Mouse (Mus musculus) hindbrain, embryonic 14.5 days (tissue): ENCODE measurements around the gene Arid3c. TPM values are rescaled to one million over a fixed set of nuclear protein-coding genes. Genes with fewer than 3 reads are reported as not detected.
A peak's percentile ranks its signal among the peaks of the same experiment; 100 is the strongest.

Experiments used
- ATAC-seq: fragments of 200-750 bp; cut with Nextera tagmentation; 2 replicates; pipeline ENCODE4 v1.8.0; 2017; ENCODE audit warnings: moderate number of reproducible peaks, mild to moderate bottlenecking, moderate TSS enrichment, moderate library complexity; ENCODE audit not compliant: low FRiP score
- DNase-seq: peaks from one replicate; pipeline ENCODE4 v3.0.0-alpha.2; 2015; ENCODE audit warnings: low spot score
- H3K27ac ChIP-seq: fragments of 300-500 bp; sonication (generic); 2 replicates; pipeline ENCODE4 v1.5.1; 2014; ENCODE audit warnings: mild to moderate bottlenecking, moderate library complexity
- H3K27me3 ChIP-seq: fragments of 300-500 bp; sonication (generic); 2 replicates; pipeline ENCODE4 v1.6.1; 2014; ENCODE audit warnings: mild to moderate bottlenecking, low read length, mixed read lengths; ENCODE audit not compliant: control insufficient read depth, insufficient read depth
- H3K36me3 ChIP-seq: fragments of 300-500 bp; sonication (generic); replicated peaks from 2 replicates; pipeline ENCODE4 v1.6.1; 2014; ENCODE audit not compliant: control insufficient read depth, insufficient read depth
- H3K4me1 ChIP-seq: fragments of 300-500 bp; sonication (generic); replicated peaks from 2 replicates; pipeline ENCODE4 v1.6.1; 2014; ENCODE audit warnings: antibody characterized with exemption, low read length, mixed read lengths; ENCODE audit not compliant: control insufficient read depth, insufficient read depth
- H3K4me2 ChIP-seq: fragments of 300-500 bp; sonication (generic); replicated peaks from 2 replicates; pipeline ENCODE4 v1.6.1; 2014; ENCODE audit warnings: mild to moderate bottlenecking, moderate library complexity
- H3K4me3 ChIP-seq: fragments of 300-500 bp; sonication (generic); replicated peaks from 2 replicates; pipeline ENCODE4 v1.5.1; 2014; ENCODE audit warnings: mild to moderate bottlenecking, low read length
- H3K9ac ChIP-seq: fragments of 300-500 bp; sonication (generic); 2 replicates; pipeline ENCODE4 v1.6.1; 2014
- H3K9me3 ChIP-seq: fragments of 300-500 bp; sonication (generic); 2 replicates; pipeline ENCODE4 v1.6.1; 2016; ENCODE audit warnings: low read length; ENCODE audit not compliant: control insufficient read depth
- WGBS: fragments of 180-500 bp; shearing (Covaris S2); extraction: QIAGEN DNeasy Blood & Tissue Kit; methylation state at CpG from one replicate; pipeline ENCODE4 v1.1.7; 2014; 5-methylcytosine and 5-hydroxymethylcytosine counted together
- polyA plus RNA-seq: library from polyadenylated mRNA; unstranded; fragments of >200 nt; fragmentation: Nextera tagmentation; extraction: Ambion mirVana; gene quantifications from 2 replicates; pipeline ENCODE4 v1.2.1, GENCODE M21; 2014

Arid3c gene
- polyA plus RNA-seq, 1 experiment from 2014 or later, result 1.5 TPM

- Histone ChIP-seq H3K36me3 (peaks cover 4% of the 10 kb centered on the region), H3K4me1 (peaks cover 25% of the 10 kb centered on the region), H3K27me3 (no peaks in the 10 kb centered on the region), H3K4me3 (peak overlapping the region; percentile 63), H3K9ac (peak overlapping the region; percentile 77), H3K4me2 (peak overlapping the region; percentile 96), H3K9me3 (no peaks in the 10 kb centered on the region), H3K27ac (no peak overlapping the region)
- 80% methylated on average over 8 of the region's 8 CpGs for WGBS
- ATAC-seq, result no peak
- no peak for DNase-seq
These were observed 25.5 kb upstream of the Arid3c start for GRCm38 (mm10) chr4:41756440-41756839.

GRCm38 (mm10) chr4:41755338-41756305, 24.7 kb upstream of the Arid3c start, which contains the start of gene Sigmar1:
Gene Sigmar1, minus strand, starts transcription at chr4:41756157.
- H3K36me3 ChIP-seq, result peaks cover 4% of the 10 kb centered on the region
- peak; percentile 81 for DNase-seq
- H3K9ac ChIP-seq, result peak within 1 kb of the TSS; percentile 77
- H3K27ac ChIP-seq, result peak within 1 kb of the TSS; percentile 83
- WGBS, result under 1% methylated on average over 57 of the region's 57 CpGs
- H3K4me3 ChIP-seq, result peak within 1 kb of the TSS; percentile 63
- H3K27me3 ChIP-seq, result no peaks in the 10 kb centered on the region
- peak within 1 kb of the TSS; percentile 96 for H3K4me2 ChIP-seq
- peak; percentile 78 for ATAC-seq
- no peaks in the 10 kb centered on the region for H3K9me3 ChIP-seq
- peaks cover 17% of the 10 kb centered on the region for H3K4me1 ChIP-seq

GRCm38 (mm10) chr4:41754797-41755337, 23.9 kb upstream of the Arid3c start, which contains the start of gene Galt:
Gene Galt, plus strand, starts transcription at chr4:41755228.
- Histone ChIP-seq H3K4me1 (peaks cover 10% of the 10 kb centered on the region), H3K27me3 (no peaks in the 10 kb centered on the region), H3K4me2 (peak within 1 kb of the TSS; percentile 96), H3K9ac (peak within 1 kb of the TSS; percentile 77), H3K36me3 (peaks cover 4% of the 10 kb centered on the region), H3K9me3 (no peaks in the 10 kb centered on the region), H3K27ac (peak within 1 kb of the TSS; percentile 83), H3K4me3 (peak within 1 kb of the TSS; percentile 63)
- 15% methylated on average over 14 of the region's 14 CpGs for WGBS
- DNase-seq (no peak), ATAC-seq (peak; percentile 56)

GRCm38 (mm10) chr4:41745021-41745420, 14.1 kb upstream of the Arid3c start:
- Histone ChIP-seq H3K36me3 (no peaks in the 10 kb centered on the region), H3K4me2 (no peak overlapping the region), H3K27ac (no peak overlapping the region), H3K4me3 (no peak overlapping the region), H3K9me3 (0 out of 2 replicates have a peak, but pooled peaks cover 9% of the 10 kb centered on the region), H3K9ac (no peak overlapping the region), H3K27me3 (no peaks in the 10 kb centered on the region), H3K4me1 (peaks cover 4% of the 10 kb centered on the region)
- 70% methylated on average over 1 of the region's 1 CpGs for WGBS
- ATAC-seq (no peak), DNase-seq (no peak)

GRCm38 (mm10) chr4:41744131-41744530, 13.2 kb upstream of the Arid3c start:
- Histone ChIP-seq H3K9me3 (0 out of 2 replicates have a peak, but pooled peaks cover 9% of the 10 kb centered on the region), H3K27ac (no peak overlapping the region), H3K4me3 (no peak overlapping the region), H3K27me3 (no peaks in the 10 kb centered on the region), H3K4me2 (no peak overlapping the region), H3K9ac (no peak overlapping the region), H3K36me3 (peaks cover 4% of the 10 kb centered on the region), H3K4me1 (peaks cover 13% of the 10 kb centered on the region)
- ATAC-seq (no peak), DNase-seq (no peak)
- 74% methylated on average over 2 of the region's 2 CpGs for WGBS

- no peaks in the 10 kb centered on the region for H3K27me3 ChIP-seq
- under 1% methylated on average over 27 of the region's 27 CpGs for WGBS
- peaks cover 13% of the 10 kb centered on the region for H3K4me1 ChIP-seq
- peak; percentile 94 for DNase-seq
- H3K4me2 ChIP-seq, result peak overlapping the region; percentile 80
- H3K9me3 ChIP-seq, result 0 out of 2 replicates have a peak, but pooled peaks cover 3% of the 10 kb centered on the region
- peak overlapping the region; percentile 77 for H3K27ac ChIP-seq
- peak overlapping the region; percentile 51 for H3K4me3 ChIP-seq
- peak overlapping the region; percentile 66 for H3K9ac ChIP-seq
- peak; percentile 96 for ATAC-seq
- H3K36me3 ChIP-seq, result peaks cover 14% of the 10 kb centered on the region
These were observed 10.2 kb upstream of the Arid3c start for GRCm38 (mm10) chr4:41741158-41741560.

- no peaks in the 10 kb centered on the region for H3K27me3 ChIP-seq
- peak overlapping the region; percentile 80 for H3K4me2 ChIP-seq
- peaks cover 14% of the 10 kb centered on the region for H3K36me3 ChIP-seq
- 1% methylated on average over 48 of the region's 48 CpGs for WGBS
- peak; percentile 53 for DNase-seq
- peaks cover 13% of the 10 kb centered on the region for H3K4me1 ChIP-seq
- peak overlapping the region; percentile 66 for H3K9ac ChIP-seq
- H3K27ac ChIP-seq, result peak overlapping the region; percentile 77
- H3K4me3 ChIP-seq, result peak overlapping the region; percentile 51
- ATAC-seq, result peak; percentile 83
- H3K9me3 ChIP-seq, result no peaks in the 10 kb centered on the region
These were observed 9.6 kb upstream of the Arid3c start for GRCm38 (mm10) chr4:41740380-41741157.

DNA sequence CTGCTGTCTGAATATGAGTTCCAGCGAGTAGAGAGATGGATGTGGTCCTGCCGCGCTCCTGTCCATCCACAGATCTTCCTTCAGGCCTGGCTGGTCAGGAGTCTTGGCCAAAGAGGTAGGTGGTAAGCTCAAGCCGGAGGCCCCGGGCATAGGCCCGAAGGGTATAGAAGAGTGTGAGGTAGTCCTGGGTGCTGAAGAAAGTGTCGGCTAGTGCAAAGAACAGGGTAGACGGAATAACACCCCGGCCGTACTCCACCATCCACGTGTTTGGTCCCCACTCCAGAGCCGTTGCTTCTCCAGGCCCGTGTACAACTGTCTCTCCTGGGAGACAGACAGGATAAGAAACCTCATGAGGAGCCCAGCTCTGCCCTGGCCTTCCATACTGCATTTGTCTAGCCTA, 8.3 kb upstream of the Arid3c start:
- Histone ChIP-seq H3K4me1 (peaks cover 13% of the 10 kb centered on the region), H3K4me3 (no peak overlapping the region), H3K9me3 (no peaks in the 10 kb centered on the region), H3K36me3 (peaks cover 14% of the 10 kb centered on the region), H3K27me3 (no peaks in the 10 kb centered on the region), H3K9ac (no peak overlapping the region), H3K4me2 (0 out of 2 replicates have a peak overlapping the region, but pooled peaks have one; percentile 80), H3K27ac (no peak overlapping the region)
- no peak for DNase-seq
- 98% methylated on average over 13 of the region's 13 CpGs for WGBS
- no peak for ATAC-seq
